Mouse (Mus musculus) embryonic fibroblast, embryonic 13.5 days (primary cell): ENCODE measurements around the gene Cox18.

Experiments used
- CTCF ChIP-seq: IDR thresholded peaks from 2 replicates; pipeline ENCODE4 v1.5.1; 2011; ENCODE audit warnings: mild to moderate bottlenecking, control low read depth, low read length, moderate library complexity, borderline replicate concordance; ENCODE audit not compliant: insufficient read depth
- POLR2A ChIP-seq: IDR thresholded peaks from 2 replicates; pipeline ENCODE4 v1.6.1; 2011; ENCODE audit warnings: low read depth, mild to moderate bottlenecking, control low read depth, low read length, moderate library complexity

- no peak for TF ChIP-seq POLR2A
- no peak for TF ChIP-seq CTCF
Measured at GRCm38 (mm10) chr5:90217791-90218190, 6.0 kb downstream of the Cox18 start.
